Mouse (Mus musculus): Measurements from ENCODE around the gene Tacc2.

- no peak for TF ChIP-seq POLR2A (IDR thresholded peaks at IDR 0.05; ENCODE audit: low read depth, low read length)
- TF ChIP-seq CTCF (IDR thresholded peaks at IDR 0.05; ENCODE audit: borderline replicate concordance, insufficient read depth, low read length), result no peak
These were observed 111.4 kb downstream of the Tacc2 start for GRCm38 (mm10) chr7:130688601-130689000.

All from embryonic fibroblast, embryonic 13.5 days (primary cell).